Mouse (Mus musculus) embryonic fibroblast, embryonic 13.5 days (primary cell): Measurements from ENCODE around the gene Olfr678.

Source experiments
- CTCF ChIP-seq: IDR thresholded peaks from 2 replicates; pipeline ENCODE4 v1.5.1; 2011; ENCODE audit warnings: mild to moderate bottlenecking, control low read depth, low read length, moderate library complexity, borderline replicate concordance; ENCODE audit not compliant: insufficient read depth
- POLR2A ChIP-seq: IDR thresholded peaks from 2 replicates; pipeline ENCODE4 v1.6.1; 2011; ENCODE audit warnings: low read depth, mild to moderate bottlenecking, control low read depth, low read length, moderate library complexity

DNA sequence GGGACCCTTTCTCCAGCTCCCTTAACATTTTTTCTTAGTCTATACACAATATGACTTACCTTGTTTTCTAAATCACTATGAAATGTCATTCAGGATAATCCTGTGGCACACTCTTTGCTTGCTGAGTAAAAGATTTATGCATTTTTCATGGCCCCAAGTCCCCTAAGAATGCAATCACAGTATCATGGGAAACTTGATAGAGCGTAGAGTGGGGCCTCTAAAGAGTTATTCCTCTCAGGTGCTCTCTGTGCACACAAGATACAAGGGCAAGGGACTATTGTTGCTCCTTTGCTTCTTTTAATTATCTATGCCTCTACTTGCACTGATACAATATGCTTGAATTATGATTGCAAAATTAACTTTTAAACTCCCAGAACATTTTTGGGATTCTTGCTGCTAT, 35.9 kb upstream of the Olfr678 start, which contains the start of gene Olfr675:
- TF ChIP-seq CTCF (no peak), POLR2A (no peak)
